Comparison of ENCODE assay signal across 9 mouse cellular contexts in genomic region chr2:166273312-166274015, GRCm38 (mm10).
DNase-seq lines count a peak whose midpoint lies in the region.
"Had no signal": no experiment of that assay in that cellular context is flagged by ENCODE, and none has a peak within 500 bp of the region (broad histone marks: within the 10 kb centered on the region; RNA-seq: fewer than 3 reads in every experiment).

No protein-coding gene starts in this region.

- H3K36me3 ChIP-seq in heart, embryonic 10.5 days, result no peaks in the 10 kb centered on the region
- H3K36me3 ChIP-seq in embryonic facial prominence, embryonic 10.5 days (replicated peaks), result no peaks in the 10 kb centered on the region
- H3K36me3 ChIP-seq: liver, embryonic 15.5 days had no signal

- WGBS in heart, embryonic 10.5 days, result 80% methylated on average over 23 of the region's 23 CpGs
- WGBS in embryonic facial prominence, embryonic 10.5 days, result 77% methylated on average over 23 of the region's 23 CpGs

- no peaks in the 10 kb centered on the region for H3K27me3 ChIP-seq in heart, embryonic 10.5 days (ENCODE audit: insufficient read depth, poor library complexity, severe bottlenecking)
- H3K27me3 ChIP-seq in embryonic facial prominence, embryonic 10.5 days (replicated peaks; ENCODE audit: low read depth, poor library complexity, severe bottlenecking), result 0 out of 2 replicates have a peak, but pooled peaks cover 15% of the 10 kb centered on the region
- H3K27me3 ChIP-seq: liver, embryonic 15.5 days had no signal

- no peaks in the 10 kb centered on the region for H3K9me3 ChIP-seq in heart, embryonic 10.5 days
- no peaks in the 10 kb centered on the region for H3K9me3 ChIP-seq in embryonic facial prominence, embryonic 10.5 days
- H3K9me3 ChIP-seq: liver, embryonic 15.5 days had no signal

- H3K4me3 ChIP-seq in heart, embryonic 10.5 days, result no peak overlapping the region
- no peak overlapping the region for H3K4me3 ChIP-seq in embryonic facial prominence, embryonic 10.5 days
- H3K4me3 ChIP-seq: liver, embryonic 15.5 days had no signal

- peak; percentile 87 for DNase-seq in heart, adult 11 months
- DNase-seq in heart, embryonic 10.5 days (ENCODE audit: low spot score), result no peak
- no peak for DNase-seq in embryonic facial prominence, embryonic 10.5 days (ENCODE audit: low spot score)
- DNase-seq in kidney, adult 18-20 months, result peak; percentile 60
- peak; percentile 51 to 65 for DNase-seq in lung, postnatal 4 days
- no peak for DNase-seq in layer of hippocampus, adult 11-12 months (ENCODE audit: low spot score)
- no peak for DNase-seq in spleen, postnatal 4 days (ENCODE audit: low spot score in 2 of 2)
- no peak for DNase-seq in layer of hippocampus, adult 9-11 months

- peaks cover 11% of the 10 kb centered on the region for H3K4me1 ChIP-seq in heart, embryonic 10.5 days
- H3K4me1 ChIP-seq in embryonic facial prominence, embryonic 10.5 days, result peaks cover 41% of the 10 kb centered on the region
- H3K4me1 ChIP-seq: liver, embryonic 15.5 days had no signal

- no peak overlapping the region for H3K27ac ChIP-seq in heart, embryonic 10.5 days
- H3K27ac ChIP-seq in embryonic facial prominence, embryonic 10.5 days (replicated peaks), result 0 out of 2 replicates have a peak overlapping the region, but pooled peaks have one; percentile 31
- H3K27ac ChIP-seq: liver, embryonic 15.5 days had no signal

Comparison
In these comparisons a context has a peak if more than half of its experiments do, and no peak if none do; other contexts are left out.
1. DNase-seq: peak in heart, adult 11 months (single experiment), kidney, adult 18-20 months (single experiment) and lung, postnatal 4 days (2 of 2); none in heart, embryonic 10.5 days (single experiment), embryonic facial prominence, embryonic 10.5 days (single experiment), layer of hippocampus, adult 11-12 months (single experiment), spleen, postnatal 4 days (0 of 2) and layer of hippocampus, adult 9-11 months (single experiment).